Mouse (Mus musculus) heart, postnatal 0 days (tissue): ENCODE data around the gene Ankmy2.

Source experiments
- CTCF ChIP-seq: IDR thresholded peaks from 2 replicates; pipeline ENCODE4 v1.5.1; 2016; ENCODE audit warnings: antibody characterized with exemption, control low read depth, low read depth
- EP300 ChIP-seq: IDR thresholded peaks from 2 replicates; pipeline ENCODE4 v1.6.1; 2016; ENCODE audit warnings: antibody characterized with exemption, low read depth

- TF ChIP-seq CTCF (no peak), EP300 (no peak)
Measured at GRCm38 (mm10) chr12:36241171-36241570, 84.3 kb downstream of the Ankmy2 start.
